Mouse (Mus musculus) liver, embryonic 12.5 days (tissue): ENCODE measurements around the gene Cwh43. TPM values are rescaled to one million over a fixed set of nuclear protein-coding genes. Genes with fewer than 3 reads are reported as not detected.

ENCODE experiments used
- ATAC-seq: fragments of 200-750 bp; cut with Nextera tagmentation; 2 replicates; pipeline ENCODE4 v1.8.0; 2017; ENCODE audit warnings: moderate number of reproducible peaks, mild to moderate bottlenecking, moderate library complexity
- H3K27ac ChIP-seq: fragments of 300-500 bp; sonication (generic); 2 replicates; pipeline ENCODE4 v1.5.1; 2016; ENCODE audit warnings: mild to moderate bottlenecking
- H3K27me3 ChIP-seq: fragments of 300-500 bp; sonication (generic); replicated peaks from 2 replicates; pipeline ENCODE4 v1.6.1; 2016; ENCODE audit warnings: mild to moderate bottlenecking, moderate library complexity
- H3K36me3 ChIP-seq: fragments of 300-500 bp; sonication (generic); 2 replicates; pipeline ENCODE4 v1.6.1; 2016; ENCODE audit warnings: mild to moderate bottlenecking, moderate library complexity
- H3K4me1 ChIP-seq: fragments of 300-500 bp; sonication (generic); 2 replicates; pipeline ENCODE4 v1.6.1; 2016
- H3K4me2 ChIP-seq: fragments of 300-500 bp; sonication (generic); 2 replicates; pipeline ENCODE4 v1.6.1; 2016; ENCODE audit warnings: mild to moderate bottlenecking, moderate library complexity
- H3K4me3 ChIP-seq: fragments of 300-500 bp; sonication (generic); 2 replicates; pipeline ENCODE4 v1.5.1; 2016; ENCODE audit warnings: mild to moderate bottlenecking, moderate library complexity
- H3K9ac ChIP-seq: fragments of 300-500 bp; sonication (generic); 2 replicates; pipeline ENCODE4 v1.6.1; 2016; ENCODE audit warnings: mild to moderate bottlenecking, moderate library complexity
- H3K9me3 ChIP-seq: fragments of 300-500 bp; sonication (generic); replicated peaks from 2 replicates; pipeline ENCODE4 v1.6.1; 2016; ENCODE audit warnings: mild to moderate bottlenecking, moderate library complexity
- whole genome bisulfite sequencing: fragments of 180-500 bp; shearing (Covaris S2); methylation state at CpG from one replicate; pipeline ENCODE4 v1.1.7; 2016; ENCODE audit not compliant: insufficient replicate concordance; 5-methylcytosine and 5-hydroxymethylcytosine counted together
- polyA plus RNA-seq: library from polyadenylated mRNA; unstranded; fragments of >200 nt; fragmentation: Nextera tagmentation; extraction: Ambion mirVana; gene quantifications from 2 replicates; pipeline ENCODE4 v1.2.1, GENCODE M21; 2016

The Cwh43 gene
- polyA plus RNA-seq: not detected in 2 replicates

DNA sequence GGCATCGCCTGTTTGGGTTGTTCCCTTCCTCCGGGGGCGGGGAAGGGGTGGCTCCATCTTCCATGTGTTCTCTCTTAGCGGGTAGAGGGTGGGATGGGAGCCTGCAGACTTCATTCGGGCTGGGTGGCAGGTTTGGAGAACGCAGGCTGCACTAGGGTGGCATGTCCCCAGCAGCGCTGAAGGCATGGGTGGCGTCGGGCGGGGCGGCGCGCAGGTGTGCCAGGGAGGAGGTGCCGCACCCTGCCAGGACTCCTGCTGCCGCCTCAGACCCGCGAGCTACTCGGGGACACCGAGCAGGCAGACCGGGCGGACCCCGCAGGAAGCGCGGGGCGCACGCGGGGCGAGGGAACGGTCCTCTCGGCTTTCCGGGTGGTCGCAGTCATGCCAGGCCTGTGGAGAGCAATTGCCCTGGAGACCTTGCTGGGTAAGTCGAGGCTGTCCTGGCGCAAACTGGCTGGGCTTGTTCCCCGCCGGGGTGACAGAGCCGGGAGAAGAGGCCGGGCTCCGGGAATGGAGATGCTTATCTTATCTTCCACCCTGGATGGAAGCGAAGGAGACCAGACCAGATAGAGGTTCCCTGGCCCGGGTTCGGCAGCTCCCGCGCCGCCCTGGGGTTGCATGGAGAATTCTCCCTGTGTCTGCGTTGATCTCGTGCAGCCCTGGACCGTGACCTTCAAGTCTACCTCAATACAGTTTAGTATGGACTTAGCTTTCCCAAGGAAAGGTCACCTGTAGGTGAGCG lies at the start of gene Cwh43:
Cwh43 (plus strand) TSS at position 95 of the 742 bp plus-strand sequence.
- no peak within 1 kb of the TSS for H3K27ac ChIP-seq
- H3K36me3 ChIP-seq: no peaks in the 10 kb centered on the region
- H3K4me1 ChIP-seq: peaks cover 4% of the 10 kb centered on the region; the same call in 1 of the 2 replicates
- whole genome bisulfite sequencing: 4% methylated on average over 49 of the region's 49 CpGs
- no peak within 1 kb of the TSS for H3K9ac ChIP-seq
- H3K4me2 ChIP-seq: peak within 1 kb of the TSS; percentile 41; the same call in 1 of the 2 replicates
- H3K27me3 ChIP-seq: peaks cover 71% of the 10 kb centered on the region
- no peaks in the 10 kb centered on the region for H3K9me3 ChIP-seq
- peak within 1 kb of the TSS; percentile 16; the same call in 1 of the 2 replicates for H3K4me3 ChIP-seq
- no peak for ATAC-seq

DNA sequence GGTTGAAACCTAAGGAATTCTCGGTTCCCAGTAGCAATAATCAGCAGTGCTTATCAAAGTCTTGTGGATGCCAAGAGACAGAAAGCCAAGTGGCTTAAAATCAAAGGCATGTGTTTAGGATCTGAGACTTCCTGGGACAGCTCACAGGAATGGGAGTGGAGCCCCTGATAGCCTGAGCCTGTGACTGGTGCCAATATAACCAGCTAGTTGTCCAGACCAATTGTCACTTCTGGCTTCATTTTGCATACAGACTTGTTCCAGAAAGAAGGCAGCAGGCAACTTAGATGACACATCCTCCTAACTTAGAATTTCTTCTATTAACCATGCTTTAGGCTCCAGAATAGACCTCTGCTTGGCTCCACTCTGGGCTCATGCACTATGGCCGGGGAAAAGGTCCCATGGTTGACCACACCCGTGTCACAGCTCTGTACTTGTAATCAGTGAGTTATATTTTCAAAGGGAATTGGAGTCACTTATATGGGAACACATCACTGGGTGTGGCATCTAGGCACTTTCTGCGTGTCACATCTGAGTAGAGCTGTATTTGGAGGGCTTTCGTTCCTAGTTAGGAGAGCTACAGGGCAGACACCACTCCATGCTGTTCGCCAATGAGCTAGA lies 46.6 kb upstream of the Cwh43 start:
- H3K9me3 ChIP-seq: no peaks in the 10 kb centered on the region
- WGBS: 64% methylated on average over 6 of the region's 6 CpGs
- no peak overlapping the region for H3K27ac ChIP-seq
- peak overlapping the region; percentile 50 for H3K4me2 ChIP-seq
- H3K4me3 ChIP-seq: peak overlapping the region; percentile 3; the same call in 1 of the 2 replicates
- H3K4me1 ChIP-seq: peaks cover 59% of the 10 kb centered on the region
- peaks cover 37% of the 10 kb centered on the region for H3K27me3 ChIP-seq
- H3K9ac ChIP-seq: no peak overlapping the region
- ATAC-seq: no peak
- H3K36me3 ChIP-seq: no peaks in the 10 kb centered on the region

DNA sequence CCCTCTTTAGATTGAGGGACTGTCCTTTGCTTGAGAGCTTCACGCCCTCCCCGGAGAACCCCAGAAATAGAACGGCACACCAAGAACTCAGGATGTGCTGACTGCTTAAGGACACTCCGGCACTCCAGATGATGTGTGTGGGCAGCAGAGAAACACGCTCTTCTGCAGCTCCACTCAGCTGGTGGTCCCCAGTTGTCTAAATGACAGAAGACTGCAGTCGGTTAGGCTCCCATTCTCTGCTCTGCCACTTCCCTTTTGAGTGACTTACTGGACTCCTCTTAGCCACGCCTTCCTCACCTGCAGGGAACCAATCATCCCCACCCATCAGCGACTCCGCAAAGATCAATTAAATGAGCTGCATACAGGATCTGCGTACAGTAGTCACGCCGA lies 46.1 kb upstream of the Cwh43 start:
- H3K36me3 ChIP-seq: no peaks in the 10 kb centered on the region
- no peak for ATAC-seq
- peaks cover 37% of the 10 kb centered on the region for H3K27me3 ChIP-seq
- H3K9me3 ChIP-seq: no peaks in the 10 kb centered on the region
- peaks cover 59% of the 10 kb centered on the region for H3K4me1 ChIP-seq
- H3K27ac ChIP-seq: no peak overlapping the region
- H3K4me3 ChIP-seq: peak overlapping the region; percentile 3; the same call in 1 of the 2 replicates
- peak overlapping the region; percentile 50 for H3K4me2 ChIP-seq
- WGBS: 36% methylated on average over 12 of the region's 12 CpGs
- peak overlapping the region; percentile 32; the same call in 1 of the 2 replicates for H3K9ac ChIP-seq

DNA sequence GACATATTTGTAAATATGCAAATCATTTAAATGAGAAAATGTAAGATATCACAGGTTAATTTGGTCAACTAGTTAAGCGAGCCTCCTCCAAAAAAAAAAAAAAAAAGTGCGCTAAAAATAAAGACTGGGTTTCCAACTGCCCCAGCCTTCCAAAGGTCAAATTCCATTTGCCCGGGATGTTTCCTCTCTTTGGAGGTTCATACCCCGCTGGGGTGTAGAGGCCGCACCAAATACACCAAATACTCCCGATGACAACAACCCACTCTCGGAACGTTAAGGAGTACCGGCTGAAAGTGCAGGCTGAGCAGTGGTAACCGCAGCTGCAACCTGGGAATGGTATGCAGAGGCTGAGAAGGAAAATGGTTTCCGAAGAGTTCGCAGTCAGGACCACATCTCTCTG lies 45.6 kb upstream of the Cwh43 start:
- H3K36me3 ChIP-seq: no peaks in the 10 kb centered on the region
- H3K9ac ChIP-seq: no peak overlapping the region
- H3K27ac ChIP-seq: no peak overlapping the region
- H3K4me1 ChIP-seq: peaks cover 59% of the 10 kb centered on the region
- no peak for ATAC-seq
- peaks cover 37% of the 10 kb centered on the region for H3K27me3 ChIP-seq
- no peaks in the 10 kb centered on the region for H3K9me3 ChIP-seq
- H3K4me3 ChIP-seq: no peak overlapping the region; the same call in 1 of the 2 replicates
- WGBS: 30% methylated on average over 12 of the region's 12 CpGs
- peak overlapping the region; percentile 50 for H3K4me2 ChIP-seq

DNA sequence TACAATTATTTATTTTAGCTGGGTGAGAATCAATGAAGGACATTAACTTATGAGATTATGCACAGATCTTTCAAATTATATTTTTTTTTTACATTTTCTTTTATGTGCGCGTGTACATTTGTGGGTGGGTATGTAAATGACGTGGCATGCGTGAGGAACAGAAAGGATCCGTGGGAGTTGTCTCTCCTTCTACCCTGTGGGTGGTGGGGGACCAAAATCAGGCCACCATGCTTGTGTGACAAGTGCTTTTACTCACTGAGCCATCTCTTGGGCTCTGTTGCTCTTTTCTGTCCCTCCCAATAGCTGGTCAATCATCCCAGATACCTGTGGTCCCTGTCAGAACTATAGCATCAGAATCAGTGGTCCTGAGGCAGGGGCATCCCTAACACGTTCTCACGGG lies 43.5 kb upstream of the Cwh43 start:
- peaks cover 34% of the 10 kb centered on the region for H3K27me3 ChIP-seq
- no peaks in the 10 kb centered on the region for H3K9me3 ChIP-seq
- H3K27ac ChIP-seq: 0 out of 2 replicates have a peak overlapping the region, but pooled peaks have one; percentile 79
- no peak overlapping the region for H3K4me3 ChIP-seq
- H3K4me1 ChIP-seq: peaks cover 50% of the 10 kb centered on the region
- ATAC-seq: no peak
- no peak overlapping the region for H3K9ac ChIP-seq
- WGBS: 83% methylated on average over 7 of the region's 7 CpGs
- H3K4me2 ChIP-seq: no peak overlapping the region
- no peaks in the 10 kb centered on the region for H3K36me3 ChIP-seq

DNA sequence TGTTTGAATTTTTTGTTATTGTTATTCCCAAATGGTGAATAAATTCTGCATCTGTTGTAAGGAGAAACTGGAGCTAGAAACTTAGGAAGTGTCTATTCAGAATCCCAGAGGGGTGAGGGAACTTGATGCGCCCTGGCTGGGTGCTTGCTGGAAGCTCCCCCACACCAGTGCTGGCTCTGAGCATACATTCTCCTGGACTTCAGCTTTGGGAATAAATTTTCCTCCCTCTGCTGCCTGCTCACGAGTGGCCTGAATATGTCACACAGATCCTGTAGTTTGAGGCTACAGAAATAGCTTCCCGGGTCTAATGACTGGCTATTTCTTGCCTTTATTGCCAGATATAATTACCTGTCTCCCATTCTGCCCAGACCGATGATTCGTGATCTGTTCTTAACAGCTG lies 43.1 kb upstream of the Cwh43 start:
- Histone ChIP-seq H3K4me2 (no peak overlapping the region), H3K27me3 (peaks cover 34% of the 10 kb centered on the region), H3K36me3 (no peaks in the 10 kb centered on the region), H3K4me1 (peaks cover 50% of the 10 kb centered on the region), H3K9me3 (no peaks in the 10 kb centered on the region), H3K4me3 (no peak overlapping the region), H3K9ac (no peak overlapping the region), H3K27ac (peak overlapping the region; percentile 79; the same call in 1 of the 2 replicates)
- 80% methylated on average over 5 of the region's 5 CpGs for WGBS
- no peak for ATAC-seq

DNA sequence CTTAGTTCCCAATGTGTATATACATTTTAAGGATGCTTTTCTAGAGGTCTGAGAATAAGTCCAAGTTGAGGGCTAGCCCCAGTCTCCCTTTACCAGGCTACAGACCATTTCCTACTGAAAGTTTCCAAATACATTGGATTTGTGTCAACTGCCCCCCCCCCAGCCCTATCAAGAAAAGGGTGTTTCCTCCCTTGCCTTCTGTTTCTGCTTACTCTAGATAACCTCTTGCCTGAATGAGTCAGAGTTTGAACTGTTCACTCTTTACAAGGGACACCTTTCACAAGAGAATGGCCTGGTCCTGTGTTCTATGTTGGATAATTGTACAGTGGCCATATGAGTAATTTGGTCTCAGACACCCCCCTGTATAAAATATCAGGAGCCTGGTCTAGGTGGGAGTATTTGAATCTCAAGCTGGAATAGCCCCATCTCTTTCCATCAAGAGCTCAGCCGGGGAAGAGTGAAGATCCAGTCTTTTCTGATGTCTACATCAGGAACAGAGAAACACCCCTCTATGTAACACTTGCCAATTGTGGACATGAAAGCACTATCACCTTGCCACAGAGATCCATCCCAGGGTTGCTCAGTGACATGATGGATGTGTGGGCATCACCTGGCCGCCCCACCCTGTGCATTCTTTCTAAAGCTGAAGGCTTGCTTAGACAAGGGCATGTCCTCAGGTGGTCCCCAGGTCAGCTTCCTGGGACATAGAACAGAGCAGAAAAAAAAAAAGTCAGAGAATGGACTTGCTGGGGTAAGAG lies 41.6 kb upstream of the Cwh43 start:
- no peaks in the 10 kb centered on the region for H3K9me3 ChIP-seq
- no peak overlapping the region for H3K4me3 ChIP-seq
- H3K4me2 ChIP-seq: peak overlapping the region; percentile 52
- H3K27ac ChIP-seq: peak overlapping the region; percentile 79
- no peaks in the 10 kb centered on the region for H3K36me3 ChIP-seq
- H3K4me1 ChIP-seq: peaks cover 40% of the 10 kb centered on the region
- peak; percentile 94 for ATAC-seq
- peak overlapping the region; percentile 29; the same call in 1 of the 2 replicates for H3K9ac ChIP-seq
- 71% methylated on average over 2 of the region's 2 CpGs for WGBS
- H3K27me3 ChIP-seq: peaks cover 24% of the 10 kb centered on the region

DNA sequence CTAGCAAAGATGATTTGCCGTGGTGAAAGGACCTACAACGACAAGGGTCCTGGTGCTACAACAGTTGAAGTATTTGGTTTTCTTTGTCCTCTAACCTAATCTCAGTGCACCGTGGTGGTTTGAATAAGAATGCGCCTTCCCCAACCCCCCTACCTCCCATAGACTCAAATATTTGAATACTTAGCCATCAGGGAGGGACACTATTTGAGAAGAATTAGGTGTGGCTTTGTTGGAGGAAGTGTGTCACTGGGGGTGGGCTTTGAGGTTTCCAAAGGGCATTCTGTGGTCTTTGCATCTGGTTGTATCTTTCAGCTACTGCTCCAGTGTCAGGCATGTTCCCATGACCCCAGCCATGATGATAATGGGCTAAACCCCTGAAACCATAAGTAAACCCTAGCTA lies 38.0 kb upstream of the Cwh43 start:
- Histone ChIP-seq H3K4me3 (no peak overlapping the region), H3K36me3 (no peaks in the 10 kb centered on the region), H3K9me3 (no peaks in the 10 kb centered on the region), H3K9ac (no peak overlapping the region), H3K4me2 (no peak overlapping the region), H3K27ac (no peak overlapping the region), H3K27me3 (0 out of 2 replicates have a peak, but pooled peaks cover 4% of the 10 kb centered on the region), H3K4me1 (peaks cover 26% of the 10 kb centered on the region)
- 65% methylated on average over 4 of the region's 4 CpGs for WGBS
- ATAC-seq: no peak

DNA sequence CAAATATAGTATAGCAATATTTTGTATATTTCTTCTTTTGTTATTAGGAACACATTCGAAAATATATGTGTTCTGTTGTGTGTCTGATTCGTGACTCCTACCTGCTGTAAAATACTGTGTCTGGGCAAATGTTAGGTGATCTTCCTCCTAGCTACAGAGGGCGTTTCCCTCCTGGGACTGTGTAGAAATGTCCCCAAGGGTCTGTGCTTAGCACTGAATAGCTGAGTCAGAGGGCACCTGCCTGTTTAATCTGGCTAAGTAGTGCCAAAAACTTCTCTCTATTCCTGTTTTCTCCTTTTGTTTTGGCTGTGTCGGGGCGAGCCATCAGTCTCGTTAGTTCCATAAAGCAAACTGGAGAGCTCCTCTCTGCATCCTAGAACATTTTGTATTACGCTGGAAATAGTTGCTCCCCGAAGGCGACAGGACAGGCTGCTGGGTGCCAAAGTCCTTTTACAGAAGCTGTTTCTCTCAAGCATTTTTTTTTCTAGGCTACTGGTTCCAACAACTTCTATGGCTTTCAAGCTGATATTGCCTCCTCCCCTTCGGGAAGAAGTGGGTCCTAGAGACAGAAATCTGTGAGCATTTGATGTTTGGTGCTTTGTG lies 36.9 kb upstream of the Cwh43 start:
- H3K27ac ChIP-seq: no peak overlapping the region
- H3K4me1 ChIP-seq: peaks cover 16% of the 10 kb centered on the region
- no peaks in the 10 kb centered on the region for H3K9me3 ChIP-seq
- no peak overlapping the region for H3K4me3 ChIP-seq
- H3K9ac ChIP-seq: no peak overlapping the region
- 65% methylated on average over 10 of the region's 10 CpGs for WGBS
- H3K4me2 ChIP-seq: no peak overlapping the region
- ATAC-seq: no peak
- 0 out of 2 replicates have a peak, but pooled peaks cover 4% of the 10 kb centered on the region for H3K27me3 ChIP-seq
- no peaks in the 10 kb centered on the region for H3K36me3 ChIP-seq

DNA sequence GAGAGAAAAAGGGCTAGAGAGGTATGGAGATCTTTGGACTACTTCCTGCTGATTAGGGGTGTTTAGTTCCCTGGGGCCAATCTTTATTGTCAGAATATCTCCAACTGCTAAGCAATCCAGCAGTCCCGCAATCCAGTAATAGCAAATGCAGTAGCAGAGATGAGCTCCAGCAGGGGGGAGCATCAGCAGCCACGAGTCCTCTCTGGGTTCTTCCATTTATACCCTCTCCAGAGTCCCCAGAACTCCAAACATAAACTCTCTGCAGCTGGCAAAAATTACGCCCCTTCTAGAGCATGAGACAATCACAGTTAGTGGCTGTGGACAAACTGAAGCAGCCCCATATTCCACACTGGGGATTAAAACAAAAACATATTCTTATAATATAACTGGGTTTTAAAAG lies 36.1 kb upstream of the Cwh43 start:
- Histone ChIP-seq H3K4me1 (peaks cover 8% of the 10 kb centered on the region), H3K4me2 (no peak overlapping the region), H3K9me3 (no peaks in the 10 kb centered on the region), H3K27me3 (0 out of 2 replicates have a peak, but pooled peaks cover 7% of the 10 kb centered on the region), H3K4me3 (no peak overlapping the region), H3K36me3 (no peaks in the 10 kb centered on the region), H3K27ac (no peak overlapping the region), H3K9ac (no peak overlapping the region)
- WGBS: 66% methylated on average over 3 of the region's 3 CpGs
- no peak for ATAC-seq

DNA sequence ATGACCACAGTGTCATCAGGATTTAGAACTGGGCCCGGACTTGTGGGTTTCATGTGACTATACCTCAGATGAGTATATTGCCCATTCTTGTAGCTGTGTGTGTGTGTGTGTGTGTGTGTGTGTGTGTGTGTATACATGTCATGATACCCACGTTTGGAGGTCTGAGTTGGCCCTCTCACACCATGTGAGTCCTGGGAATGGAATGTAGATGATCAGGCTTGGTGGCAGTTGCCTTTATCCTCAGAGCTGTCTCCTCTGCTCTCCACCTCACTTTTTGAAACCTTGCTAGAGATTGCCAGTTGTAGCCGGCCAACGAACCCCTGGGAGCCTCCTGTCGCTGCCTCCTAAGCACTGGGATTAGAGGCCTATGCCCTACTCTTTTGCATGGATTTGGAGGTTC lies 33.3 kb upstream of the Cwh43 start:
- Histone ChIP-seq H3K27me3 (peaks cover 17% of the 10 kb centered on the region; the same call in 1 of the 2 replicates), H3K9me3 (no peaks in the 10 kb centered on the region), H3K4me3 (no peak overlapping the region), H3K27ac (no peak overlapping the region), H3K4me2 (no peak overlapping the region), H3K4me1 (no peaks in the 10 kb centered on the region), H3K9ac (no peak overlapping the region), H3K36me3 (no peaks in the 10 kb centered on the region)
- no peak for ATAC-seq
- WGBS: 64% methylated on average over 5 of the region's 5 CpGs
